Mouse (Mus musculus) ZHBTc4 (cell line): ENCODE data around the gene Akr1b8.
A peak's percentile ranks its signal among the peaks of the same experiment; 100 is the strongest.

ENCODE experiments used
- DNase-seq: peaks from one replicate; pipeline ENCODE4 v3.0.0-alpha.2; 2011; ENCODE audit warnings: low read depth, low spot score

Gene Akr1b8

GRCm38 (mm10) chr6:34353658-34354353, at the start of gene Akr1b8:
Gene Akr1b8 (plus strand): TSS chr6:34354119.
- DNase-seq = no peak

- peak; percentile 85 for DNase-seq
Observed at GRCm38 (mm10) chr6:34304675-34305241, 49.2 kb upstream of the Akr1b8 start.

- no peak for DNase-seq
Observed at GRCm38 (mm10) chr6:34306797-34307196, 47.1 kb upstream of the Akr1b8 start.

GRCm38 (mm10) chr6:34309526-34309925, 44.4 kb upstream of the Akr1b8 start:
- no peak for DNase-seq

- DNase-seq = no peak
Observed at GRCm38 (mm10) chr6:34310023-34310595, 43.8 kb upstream of the Akr1b8 start.

- DNase-seq = no peak
Observed at GRCm38 (mm10) chr6:34313386-34313785, 40.5 kb upstream of the Akr1b8 start.

- DNase-seq = no peak
Observed at GRCm38 (mm10) chr6:34313921-34314320, 40.0 kb upstream of the Akr1b8 start.

GRCm38 (mm10) chr6:34316854-34317771, 36.8 kb upstream of the Akr1b8 start, which contains the start of gene Akr1b3:
Gene Akr1b3 (minus strand): TSS chr6:34317478.
- peak; percentile 97 for DNase-seq

- no peak for DNase-seq
Observed at GRCm38 (mm10) chr6:34318172-34318571, 35.7 kb upstream of the Akr1b8 start.

GRCm38 (mm10) chr6:34318636-34319035, 35.3 kb upstream of the Akr1b8 start:
- DNase-seq = no peak

- DNase-seq = peak; percentile 60
Observed at GRCm38 (mm10) chr6:34322121-34322520, 31.8 kb upstream of the Akr1b8 start.

- DNase-seq = no peak
Observed at GRCm38 (mm10) chr6:34331379-34331778, 22.5 kb upstream of the Akr1b8 start.

GRCm38 (mm10) chr6:34331804-34332203, 22.1 kb upstream of the Akr1b8 start:
- DNase-seq = peak; percentile 84

GRCm38 (mm10) chr6:34334673-34335072, 19.2 kb upstream of the Akr1b8 start:
- DNase-seq = no peak

- DNase-seq = no peak
Observed at GRCm38 (mm10) chr6:34337799-34338198, 16.1 kb upstream of the Akr1b8 start.

GRCm38 (mm10) chr6:34341991-34342390, 11.9 kb upstream of the Akr1b8 start:
- DNase-seq = no peak

GRCm38 (mm10) chr6:34342476-34342875, 11.4 kb upstream of the Akr1b8 start:
- DNase-seq = no peak

- no peak for DNase-seq
Observed at GRCm38 (mm10) chr6:34343426-34343825, 10.5 kb upstream of the Akr1b8 start.

GRCm38 (mm10) chr6:34344135-34344850, 9.6 kb upstream of the Akr1b8 start:
- DNase-seq = peak; percentile 97

GRCm38 (mm10) chr6:34344935-34345334, 9.0 kb upstream of the Akr1b8 start:
- DNase-seq = peak; percentile 95
